Mouse (Mus musculus) urinary bladder, postnatal 36 days (tissue): Measurements from ENCODE around the gene Cnn1.
"Not testable (repeated sequence)": the region's sequence is repeated elsewhere in the genome, so short reads cannot be mapped to it uniquely, and the experiment has no call there.

Experiments
- DNase-seq, 2 experiments: peaks; one replicate each; pipeline ENCODE4 v3.0.0; 2022; ENCODE audit warnings: low spot score in 2 of 2, mixed read lengths in 1 of 2

Gene Cnn1

DNA sequence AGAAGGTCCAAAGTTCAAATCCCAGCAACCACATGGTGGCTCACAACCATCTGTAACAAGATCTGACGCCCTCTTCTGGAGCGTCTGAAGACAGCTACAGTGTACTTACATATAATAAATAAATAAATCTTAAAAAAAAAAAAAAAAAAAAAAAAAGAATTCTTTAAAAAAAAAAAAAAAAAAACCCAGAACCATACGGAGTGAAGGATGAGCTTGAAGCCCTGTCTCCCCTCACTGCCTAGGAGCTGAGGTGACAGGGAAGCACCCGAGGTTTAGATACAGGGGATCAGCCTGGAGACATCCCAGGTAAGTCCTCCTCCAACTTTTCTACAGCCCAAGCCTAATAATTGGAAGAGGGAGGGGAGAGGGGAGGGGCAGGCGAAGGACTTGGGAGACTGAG lies 23.2 kb upstream of the Cnn1 start:
- not testable (repeated sequence) for DNase-seq

- no peak for DNase-seq
These were observed 22.8 kb upstream of the Cnn1 start for GRCm38 (mm10) chr9:22076223-22076622.

DNA sequence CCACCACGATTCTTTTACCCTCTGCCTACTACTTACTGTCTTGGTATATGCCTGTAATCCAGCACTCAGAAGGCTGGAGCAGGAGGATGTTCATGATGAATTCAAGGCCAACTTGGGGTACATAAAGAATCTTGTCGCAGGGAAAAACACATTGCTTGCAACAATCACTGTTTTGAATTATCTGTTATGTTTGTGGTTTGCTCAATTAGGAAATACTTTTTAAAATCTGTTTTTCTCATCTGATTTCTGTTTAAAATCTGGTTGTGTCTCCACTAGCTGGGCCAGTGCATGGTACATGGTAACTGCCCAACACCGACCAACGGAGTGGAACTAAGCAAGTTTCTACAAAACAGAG lies 14.4 kb upstream of the Cnn1 start:
- no peak for DNase-seq

GRCm38 (mm10) chr9:22085022-22085834 lies 13.8 kb upstream of the Cnn1 start, which contains the start of gene Ecsit:
Gene Ecsit, minus strand, starts transcription at chr9:22085438.
- peak; percentile 88 to 92 for DNase-seq

GRCm38 (mm10) chr9:22086012-22086411 lies 13.0 kb upstream of the Cnn1 start:
- DNase-seq = no peak

GRCm38 (mm10) chr9:22087034-22087618 lies 11.9 kb upstream of the Cnn1 start:
- DNase-seq = no peak

DNA sequence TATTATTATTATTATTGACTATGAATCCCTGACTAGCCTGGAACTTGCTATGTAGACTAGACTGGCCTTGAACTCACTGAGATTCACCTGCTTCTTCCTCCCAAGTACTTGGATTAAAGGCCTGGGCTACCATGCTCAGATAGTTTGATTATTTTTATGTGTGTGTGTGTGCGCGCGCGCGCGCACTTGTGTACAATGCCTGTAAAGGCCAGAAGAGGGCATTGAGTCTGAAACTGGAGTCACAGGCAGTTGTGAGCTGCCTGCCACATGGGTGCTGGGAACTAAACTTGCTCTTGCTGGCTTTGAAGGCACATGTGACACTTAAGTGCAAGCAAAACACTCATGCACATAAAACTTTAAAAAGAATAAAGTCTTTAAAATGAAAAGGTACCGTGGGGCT lies 9.7 kb upstream of the Cnn1 start:
- no peak for DNase-seq

GRCm38 (mm10) chr9:22089986-22090385 lies 9.0 kb upstream of the Cnn1 start:
- DNase-seq = no peak

GRCm38 (mm10) chr9:22092746-22093145 lies 6.3 kb upstream of the Cnn1 start:
- no peak for DNase-seq

DNA sequence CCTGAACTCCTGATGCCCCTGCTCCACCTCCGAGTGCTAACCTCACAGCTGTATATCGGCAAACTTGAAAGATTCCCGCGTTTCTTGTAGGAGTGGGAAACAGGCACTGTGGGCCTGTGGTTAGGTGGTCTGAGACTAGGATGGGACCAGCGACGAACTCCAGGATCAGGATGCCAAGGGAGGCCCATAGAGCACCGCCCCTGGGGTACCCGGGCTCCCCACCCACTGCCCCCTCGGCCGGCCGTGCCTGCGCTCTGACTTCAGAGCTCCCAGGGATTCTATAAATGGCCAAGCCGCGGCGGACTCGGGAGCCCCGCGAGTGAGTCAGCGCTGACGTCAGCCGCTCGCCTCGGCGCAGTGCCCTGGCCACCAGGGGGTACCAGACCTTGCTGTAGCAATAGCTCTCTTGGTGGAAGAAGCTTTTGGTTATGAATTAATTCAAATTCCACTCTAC lies 3.1 kb upstream of the Cnn1 start:
- peak; percentile 68 to 88 for DNase-seq

DNA sequence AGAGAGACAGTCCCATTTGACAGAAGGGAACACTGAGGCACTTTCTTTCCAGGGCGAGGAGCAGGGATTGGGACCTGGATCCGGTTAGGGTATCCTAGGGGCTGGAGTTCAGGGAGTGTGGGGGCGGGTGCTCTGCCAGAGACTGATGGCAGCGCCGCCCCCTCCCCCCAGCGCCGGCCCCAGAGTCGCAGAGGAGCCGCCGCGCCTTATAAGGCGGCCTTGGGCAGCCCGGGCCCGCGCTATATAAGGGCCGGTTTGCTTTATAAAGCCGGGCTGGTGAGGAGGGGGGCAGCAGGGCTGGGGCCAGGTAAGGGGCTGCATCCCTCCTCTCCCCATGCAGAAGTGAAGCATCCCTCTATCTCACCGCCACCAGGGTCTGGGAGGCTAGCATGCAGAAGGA lies 906 bp downstream of the Cnn1 start:
- DNase-seq = no peak

DNA sequence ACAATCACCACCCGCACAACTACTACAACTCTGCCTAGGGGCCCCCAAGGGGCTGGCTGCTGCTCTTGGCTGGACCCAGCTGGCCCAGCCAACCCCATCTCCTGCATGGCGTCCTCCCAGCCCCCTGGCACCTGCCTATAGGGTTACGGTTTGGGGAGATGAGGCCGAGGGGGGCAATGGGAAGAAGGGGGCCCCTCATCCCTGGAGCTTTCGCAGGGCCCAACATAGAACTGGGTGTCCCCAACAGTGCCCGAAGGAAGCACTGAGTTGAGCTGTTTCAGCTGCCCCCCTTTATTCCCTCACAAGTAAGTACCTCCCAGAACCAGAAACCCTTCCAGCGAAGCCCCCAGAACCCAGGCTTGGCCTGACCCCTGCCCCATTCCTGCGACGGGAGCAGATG lies 9.2 kb downstream of the Cnn1 start:
- DNase-seq = no peak

- DNase-seq = no peak
These were observed 16.6 kb downstream of the Cnn1 start for GRCm38 (mm10) chr9:22115635-22116034.

DNA sequence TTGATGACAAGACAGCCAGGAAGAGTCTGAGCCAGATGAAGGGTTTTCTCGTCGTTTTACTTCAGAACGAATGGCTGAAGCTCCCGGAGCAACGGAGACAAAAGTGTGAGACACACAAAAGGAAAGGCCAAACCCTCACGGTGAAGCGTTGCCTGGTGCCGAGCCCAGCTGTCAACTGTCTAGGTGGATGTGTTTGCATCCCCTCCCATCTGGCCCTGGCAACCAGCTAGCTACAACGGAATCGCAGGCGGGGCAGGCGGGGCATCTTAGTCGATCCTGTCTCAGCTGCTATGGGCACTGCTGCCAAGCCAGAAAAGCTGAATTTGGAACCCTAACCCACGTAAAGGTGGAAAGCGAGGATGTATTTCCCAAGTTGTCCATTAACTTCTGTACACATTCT lies 17.1 kb downstream of the Cnn1 start:
- DNase-seq = no peak

GRCm38 (mm10) chr9:22116740-22117426 lies 17.9 kb downstream of the Cnn1 start, which contains the start of gene Elof1:
Gene Elof1, minus strand, starts transcription at chr9:22117172.
- peak; percentile 92 to 93 for DNase-seq

DNA sequence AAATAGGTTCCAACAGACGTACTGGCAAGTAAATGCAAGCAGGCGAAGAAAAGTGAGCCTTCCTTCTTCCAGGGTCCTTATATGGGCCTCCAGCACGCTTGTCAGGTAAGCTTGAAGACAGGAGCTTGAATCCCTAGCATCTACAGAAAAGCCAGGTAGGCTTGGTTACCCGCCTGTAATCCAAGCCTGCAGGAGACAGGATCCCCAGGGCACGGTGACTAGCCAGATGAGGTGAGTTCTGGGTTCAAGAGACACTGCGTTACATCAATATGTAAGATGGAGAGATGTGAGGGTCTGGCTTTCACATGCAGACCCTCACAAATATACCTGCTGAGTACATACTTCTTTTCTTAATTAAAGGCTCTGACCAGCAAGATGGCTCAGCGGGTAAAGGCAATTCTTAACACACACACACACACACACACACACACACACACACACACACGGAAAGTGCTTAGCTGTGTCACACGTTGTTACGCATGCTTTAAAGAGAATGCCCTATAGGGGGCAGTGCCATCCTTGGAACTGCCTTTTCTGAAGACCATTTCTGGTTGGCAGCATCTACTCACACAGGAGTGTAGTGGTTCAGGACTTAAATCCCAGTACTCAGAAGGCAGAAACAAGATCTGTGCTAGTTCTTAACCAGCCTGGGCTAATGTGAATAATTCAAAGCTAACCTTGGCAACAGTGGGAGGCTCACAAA lies 18.9 kb downstream of the Cnn1 start:
- DNase-seq = peak; percentile 26 to 50

- no peak for DNase-seq
These were observed 20.5 kb downstream of the Cnn1 start for GRCm38 (mm10) chr9:22119543-22119942.

GRCm38 (mm10) chr9:22121545-22121944 lies 22.5 kb downstream of the Cnn1 start:
- DNase-seq = no peak

DNA sequence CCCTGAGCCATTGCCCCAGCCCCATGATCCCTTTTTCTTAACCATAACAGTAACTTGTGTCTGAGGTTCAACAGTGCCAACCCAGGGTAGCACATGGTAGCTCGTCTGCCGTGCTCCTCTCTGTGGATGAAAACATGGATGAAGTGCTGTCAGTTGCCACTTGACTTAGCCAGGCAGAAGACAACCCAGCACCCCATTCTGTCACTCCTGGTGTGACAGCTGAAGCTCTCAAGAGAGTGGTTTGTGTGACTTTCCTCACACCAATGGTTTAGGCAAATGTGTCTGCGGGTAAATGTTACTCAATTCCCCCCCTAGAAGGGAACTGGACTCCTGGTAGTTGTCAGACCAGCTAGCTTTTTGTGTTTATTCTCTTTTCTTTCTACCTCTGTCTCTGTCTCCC lies 23.0 kb downstream of the Cnn1 start:
- no peak for DNase-seq

- DNase-seq = no peak
These were observed 24.1 kb downstream of the Cnn1 start for GRCm38 (mm10) chr9:22123069-22123609.

- no peak for DNase-seq
These were observed 25.2 kb downstream of the Cnn1 start for GRCm38 (mm10) chr9:22124169-22124568.
